Mouse (Mus musculus) gastrocnemius, postnatal 10 days (tissue): ENCODE results near the gene Ano10. TPM values are rescaled to one million over a fixed set of nuclear protein-coding genes. Genes with fewer than 3 reads are reported as not detected.

Experiments
- DNase-seq: peaks from one replicate; pipeline ENCODE4 v3.0.0; 2021; ENCODE audit warnings: mixed read lengths
- total RNA-seq, 2 experiments: library from RNA; stranded (reverse); gene quantifications; 2 replicates each; pipeline ENCODE4 v1.2.3; 2021

Ano10 gene
- total RNA-seq, 2 experiments from 2014 or later, result 47.5 to 48.6 TPM

DNA sequence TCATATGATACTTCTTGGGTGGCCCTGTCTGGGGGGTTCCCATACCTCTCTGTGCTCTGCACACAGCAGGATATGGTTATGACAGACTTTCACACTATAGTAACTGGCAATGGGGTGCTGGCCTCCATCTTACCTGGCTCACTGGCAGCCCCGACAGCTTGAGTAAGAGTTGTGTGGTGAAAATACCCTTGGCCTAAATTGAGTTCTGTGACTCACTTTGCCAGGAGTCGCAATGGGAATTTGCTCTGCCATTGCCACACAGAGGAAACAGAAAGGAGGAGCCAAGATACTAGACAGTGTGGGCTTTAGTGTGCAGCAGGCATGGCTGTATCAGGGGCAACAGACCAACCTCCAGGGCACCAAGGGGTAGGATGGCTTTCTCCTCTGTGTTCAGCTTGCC is 4.0 kb downstream of the Ano10 start:
- DNase-seq, result no peak

DNA sequence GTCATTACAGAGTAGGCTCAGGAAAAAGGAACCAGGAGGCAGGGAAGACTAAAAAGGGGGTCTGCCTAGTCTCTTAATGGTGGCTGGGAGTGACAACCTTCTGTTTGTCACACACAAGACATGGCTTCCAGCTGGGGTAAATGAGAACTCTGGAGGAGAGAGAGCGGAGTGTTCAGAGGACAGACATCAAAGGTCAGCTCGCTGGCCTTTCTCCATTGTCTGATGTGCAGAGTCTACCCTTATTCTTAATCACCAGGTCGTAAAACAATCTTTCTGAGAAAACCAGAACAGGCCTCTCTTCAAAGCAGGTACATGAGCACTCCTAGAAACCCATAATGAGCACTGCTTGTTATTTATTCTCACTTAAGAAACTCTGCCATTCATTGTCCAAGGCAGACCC is 5.8 kb downstream of the Ano10 start:
- no peak for DNase-seq

DNA sequence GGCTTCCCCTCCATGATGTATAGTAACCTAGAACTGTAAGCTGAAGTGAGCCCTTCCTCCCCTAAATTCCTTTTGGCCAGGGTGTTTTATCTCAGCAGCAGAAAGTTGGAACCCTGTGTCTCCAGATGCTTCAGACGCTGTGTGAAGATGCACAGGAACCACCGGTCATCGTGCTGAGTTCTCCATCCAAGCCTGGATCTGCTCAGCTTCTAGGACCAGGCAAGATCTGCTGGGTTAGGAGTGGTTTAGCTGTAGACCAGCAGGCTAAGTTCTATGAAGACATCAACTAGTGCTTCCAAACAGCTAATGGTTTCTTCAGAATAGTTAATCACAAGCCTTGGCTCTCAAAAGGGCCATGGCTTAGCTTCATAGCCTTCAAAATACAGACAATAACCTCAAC is 6.7 kb downstream of the Ano10 start:
- DNase-seq, result no peak

DNA sequence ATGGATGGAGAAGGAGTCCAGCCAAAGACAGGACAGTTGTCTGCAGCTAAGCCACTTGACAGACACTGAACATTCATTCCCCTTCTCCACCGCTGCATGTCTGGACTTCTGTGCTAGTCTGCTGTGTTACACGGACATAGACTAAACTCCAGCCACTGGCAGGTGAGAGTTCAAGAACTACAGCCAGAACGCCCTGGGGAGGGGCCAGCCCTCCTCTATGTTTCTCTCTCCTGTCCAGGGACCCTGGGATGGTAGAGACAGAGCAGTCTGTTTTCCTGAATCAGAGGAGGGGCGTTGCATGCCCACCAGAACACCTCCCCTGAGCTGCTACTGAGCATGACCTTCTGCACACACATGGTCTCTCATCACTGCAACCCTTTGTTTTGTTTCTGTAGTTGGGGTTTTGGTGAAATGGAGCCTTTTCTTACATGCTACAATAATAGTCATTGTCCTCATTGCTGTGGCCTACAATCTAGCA is 8.4 kb downstream of the Ano10 start:
- no peak for DNase-seq

DNA sequence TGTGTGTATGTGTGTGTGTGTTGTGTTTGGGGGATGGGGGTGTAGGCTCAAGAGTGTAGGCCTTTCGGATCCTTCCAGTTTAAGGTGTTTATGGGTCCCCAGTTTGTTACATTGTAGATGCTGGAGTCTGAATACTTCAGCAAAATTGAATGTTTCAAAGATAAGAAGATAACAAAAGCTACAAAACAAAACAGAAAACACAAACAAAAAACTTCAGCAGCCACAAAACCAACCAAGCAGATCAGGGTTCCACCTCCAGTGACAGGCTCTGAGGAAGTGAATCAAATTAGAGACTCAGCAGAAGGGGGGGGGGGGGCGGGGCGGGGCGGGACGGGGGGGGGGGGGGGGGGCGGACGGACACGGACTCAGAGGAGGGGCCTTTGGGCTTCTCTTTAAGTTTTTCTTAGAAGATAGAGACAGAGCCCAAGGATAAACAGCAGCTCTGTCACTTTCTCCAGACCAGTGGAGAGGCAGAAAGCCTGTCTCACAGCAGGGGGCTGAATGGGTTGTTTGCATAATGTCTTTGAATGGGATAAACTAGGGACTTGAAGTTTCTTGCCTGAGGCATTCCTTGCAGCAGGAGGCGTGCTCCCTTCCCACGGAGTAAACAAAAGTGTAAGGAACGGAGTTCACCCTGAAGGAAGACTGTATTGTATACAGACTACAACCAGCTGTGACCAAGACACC is 8.9 kb downstream of the Ano10 start:
- DNase-seq, result no peak

DNA sequence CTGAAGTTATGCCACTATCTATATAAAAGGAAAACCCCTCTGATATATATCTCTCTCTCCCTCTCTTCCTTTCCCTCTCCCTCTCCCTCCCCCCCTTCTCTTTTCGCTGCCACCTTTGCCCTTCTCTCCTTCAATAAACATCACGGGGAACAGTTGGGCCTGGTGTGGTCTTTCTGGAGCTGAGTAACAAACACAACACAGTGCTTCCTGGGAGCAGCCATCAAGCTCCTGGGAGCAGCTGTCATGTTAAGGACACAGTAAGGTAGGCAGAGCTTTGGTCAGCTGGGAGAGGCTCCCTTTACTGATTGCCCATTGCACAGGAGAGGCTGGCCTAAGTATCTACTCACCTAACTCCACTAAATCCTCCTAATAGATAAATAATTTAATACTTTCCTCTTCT is 9.5 kb downstream of the Ano10 start:
- no peak for DNase-seq

DNA sequence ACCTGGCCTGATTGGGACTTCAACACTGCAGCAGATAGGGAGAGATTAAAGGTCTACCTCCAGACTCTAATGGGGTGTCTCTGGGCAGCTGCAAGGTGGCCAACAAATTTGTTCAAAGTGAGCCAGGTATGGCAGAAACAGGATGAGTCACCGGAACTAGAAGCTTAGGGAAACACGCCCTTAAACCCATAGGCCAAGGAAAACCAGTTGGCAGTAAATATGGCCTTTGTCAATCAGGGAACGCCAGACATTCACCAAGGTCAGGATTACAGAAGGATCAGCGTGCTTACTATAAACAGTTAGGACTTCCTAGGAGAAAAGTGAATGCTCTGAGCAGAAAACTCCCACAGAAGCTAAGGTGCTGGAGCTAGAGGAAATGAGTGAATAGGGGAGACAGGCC is 13.2 kb downstream of the Ano10 start:
- no peak for DNase-seq

DNA sequence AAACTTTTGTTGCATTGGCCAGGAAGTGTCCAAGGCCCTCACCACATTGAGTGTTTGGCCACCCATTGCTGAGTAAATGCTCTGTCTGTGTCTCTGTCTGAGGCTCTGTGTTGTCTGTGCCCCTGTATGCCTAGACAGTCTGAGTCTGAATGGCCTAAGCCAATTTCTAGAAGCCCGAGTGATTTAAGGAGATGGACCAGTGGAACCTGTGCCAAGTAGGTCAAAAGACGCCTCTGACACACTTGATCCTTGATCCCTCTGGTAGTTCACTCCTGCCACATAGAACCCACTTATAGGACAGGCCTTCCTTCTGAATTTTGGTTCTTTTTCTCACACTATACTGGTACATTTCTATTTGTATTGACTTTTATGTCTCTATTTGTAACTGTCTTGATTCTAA is 17.6 kb downstream of the Ano10 start:
- no peak for DNase-seq

DNA sequence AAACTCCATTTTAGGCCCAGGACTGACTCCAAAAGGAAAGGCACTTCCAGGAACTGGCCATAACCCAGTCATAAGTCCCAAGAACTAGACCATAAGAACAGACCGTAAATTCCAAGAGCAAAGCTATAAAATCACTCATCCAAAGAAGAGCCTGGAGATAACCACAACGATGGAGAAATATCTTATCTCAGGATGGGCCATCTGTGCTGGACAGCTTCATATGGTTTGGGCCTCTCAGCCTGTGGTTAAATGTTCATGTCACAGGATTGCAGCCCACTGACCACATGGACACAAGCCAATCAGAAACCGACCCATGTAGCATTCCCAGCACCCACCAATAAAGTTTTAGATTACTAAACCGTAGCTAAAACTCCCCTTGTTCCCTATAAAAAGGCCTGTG is 18.1 kb downstream of the Ano10 start:
- no peak for DNase-seq

DNA sequence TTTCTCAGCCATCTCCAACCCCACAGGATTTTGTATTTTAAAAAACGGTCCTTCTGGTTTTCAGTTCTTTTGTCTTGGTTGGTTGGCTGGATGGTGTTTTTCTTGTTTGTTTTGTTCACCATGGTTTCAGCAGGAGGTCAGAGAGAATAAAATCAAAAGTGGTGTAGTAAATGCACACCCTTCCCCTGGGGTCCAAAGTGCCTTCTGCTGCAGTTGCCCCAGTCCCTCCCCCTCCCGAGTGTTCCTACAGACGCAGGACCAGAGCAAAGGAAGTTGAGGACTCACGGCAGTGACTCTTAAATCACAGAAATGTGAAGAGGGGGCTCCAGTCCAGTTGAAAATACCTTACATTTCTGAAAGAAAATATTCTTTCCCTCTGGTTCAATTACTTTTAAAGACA is 19.9 kb downstream of the Ano10 start:
- no peak for DNase-seq

DNA sequence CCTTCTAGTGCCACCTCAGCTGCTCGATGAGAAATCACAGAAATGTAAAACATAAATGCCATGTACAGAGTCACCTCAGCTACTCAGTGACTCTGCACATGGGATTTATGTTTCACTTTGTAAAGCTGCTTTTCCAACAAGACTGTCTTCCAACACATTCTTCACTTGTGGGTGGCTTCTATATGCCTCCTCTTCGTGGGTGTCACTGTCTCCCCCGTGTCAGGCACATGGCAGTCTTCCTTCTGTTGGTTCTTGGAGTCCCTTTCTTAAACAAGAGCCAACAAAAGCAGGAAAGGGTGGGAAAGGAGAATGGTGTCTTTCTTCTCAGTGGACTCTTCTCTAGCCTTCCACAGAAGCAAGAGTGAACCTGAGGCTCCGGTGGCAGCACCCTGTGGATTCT is 20.3 kb downstream of the Ano10 start:
- DNase-seq, result no peak

DNA sequence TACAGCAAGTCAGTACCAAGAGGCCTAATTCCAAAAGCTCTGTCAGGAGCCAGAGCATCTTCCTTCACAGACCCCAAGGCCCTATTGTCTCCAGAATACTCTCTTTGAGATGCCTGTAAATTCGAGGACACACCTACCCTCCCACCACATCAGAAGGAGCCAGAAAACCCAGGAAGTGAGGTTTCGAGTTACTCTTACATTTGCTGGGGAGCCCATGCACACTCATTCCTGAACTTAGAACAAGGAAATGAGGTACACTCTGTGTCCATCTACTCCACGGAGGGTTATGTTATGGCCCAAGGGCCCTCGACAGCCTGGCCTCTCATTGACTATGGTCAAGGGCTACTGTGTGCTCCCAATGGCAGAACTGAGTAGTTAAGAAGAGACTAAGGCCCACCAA is 22.4 kb downstream of the Ano10 start:
- DNase-seq, result no peak

DNA sequence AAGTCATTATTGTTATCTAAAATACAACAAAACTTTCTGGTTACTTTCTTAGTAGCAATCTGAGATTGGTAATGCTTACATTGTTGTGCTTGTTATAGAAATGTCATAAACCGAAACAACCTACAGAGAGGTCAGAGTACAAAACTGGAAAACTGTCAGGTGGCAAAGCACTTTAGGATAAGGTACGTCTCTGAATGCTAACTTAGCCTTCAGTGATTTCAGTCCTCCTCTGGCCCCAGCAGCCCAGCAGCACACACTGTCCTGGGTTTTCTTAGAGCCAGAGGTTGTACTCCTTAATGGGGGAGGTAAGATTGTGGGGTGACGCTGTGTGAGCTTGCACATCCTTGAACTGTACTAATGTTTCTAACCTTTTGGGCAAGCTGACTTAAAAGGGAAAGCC is 22.9 kb downstream of the Ano10 start:
- no peak for DNase-seq

DNA sequence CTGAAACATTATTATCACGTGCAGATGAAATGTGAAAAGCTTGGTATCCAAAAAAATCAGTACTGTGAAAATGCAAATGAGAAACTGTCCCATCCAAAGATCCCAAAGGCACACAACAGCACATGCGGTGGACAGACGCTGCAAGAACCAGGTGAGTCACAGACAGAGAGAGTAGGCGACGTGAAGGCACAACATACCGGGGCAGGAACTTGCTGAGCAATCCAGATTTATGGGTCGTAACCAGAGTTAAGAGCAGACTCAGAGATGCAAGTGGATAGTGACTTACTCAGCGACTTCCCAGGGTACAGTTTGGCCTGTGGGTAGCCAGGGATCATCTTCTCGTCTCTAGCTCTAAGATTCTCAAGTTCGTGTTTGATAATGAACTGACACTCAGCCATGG is 23.3 kb downstream of the Ano10 start:
- DNase-seq, result no peak

DNA sequence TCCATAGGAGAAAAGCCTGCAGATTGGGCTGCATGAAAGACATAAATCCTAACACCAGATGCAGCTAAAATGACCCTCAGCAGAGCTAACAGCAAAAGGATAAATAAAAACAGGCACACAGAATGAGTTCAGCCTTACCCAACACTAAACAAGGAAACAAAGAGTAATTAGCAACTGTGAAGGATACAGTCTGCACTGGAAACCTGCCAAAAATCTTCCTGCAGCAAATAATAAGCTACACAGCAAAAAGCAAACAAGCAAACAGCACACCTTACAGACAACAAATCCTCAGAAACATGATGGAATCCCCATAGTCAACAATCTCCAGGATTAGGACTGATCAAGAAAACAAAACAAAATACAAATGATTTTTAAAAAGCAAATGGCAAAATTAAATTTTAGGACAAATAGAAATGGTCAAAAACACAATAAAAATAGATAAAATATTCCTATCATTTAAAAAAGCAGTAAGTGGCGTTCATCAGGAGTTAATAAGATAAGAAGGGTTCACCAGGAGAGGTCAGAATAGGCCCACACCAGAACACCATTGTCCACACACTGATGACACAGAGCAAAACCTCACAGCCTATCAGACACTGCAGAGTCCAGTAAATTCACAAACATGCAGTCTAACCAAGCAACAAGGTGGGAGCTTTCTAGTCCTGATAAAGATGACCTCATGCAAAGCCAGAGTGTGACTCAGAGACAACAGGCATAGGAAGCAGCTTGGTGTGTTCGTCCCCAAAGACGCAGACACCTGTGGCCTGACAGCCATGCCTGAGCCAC is 24.8 kb downstream of the Ano10 start:
- no peak for DNase-seq

DNA sequence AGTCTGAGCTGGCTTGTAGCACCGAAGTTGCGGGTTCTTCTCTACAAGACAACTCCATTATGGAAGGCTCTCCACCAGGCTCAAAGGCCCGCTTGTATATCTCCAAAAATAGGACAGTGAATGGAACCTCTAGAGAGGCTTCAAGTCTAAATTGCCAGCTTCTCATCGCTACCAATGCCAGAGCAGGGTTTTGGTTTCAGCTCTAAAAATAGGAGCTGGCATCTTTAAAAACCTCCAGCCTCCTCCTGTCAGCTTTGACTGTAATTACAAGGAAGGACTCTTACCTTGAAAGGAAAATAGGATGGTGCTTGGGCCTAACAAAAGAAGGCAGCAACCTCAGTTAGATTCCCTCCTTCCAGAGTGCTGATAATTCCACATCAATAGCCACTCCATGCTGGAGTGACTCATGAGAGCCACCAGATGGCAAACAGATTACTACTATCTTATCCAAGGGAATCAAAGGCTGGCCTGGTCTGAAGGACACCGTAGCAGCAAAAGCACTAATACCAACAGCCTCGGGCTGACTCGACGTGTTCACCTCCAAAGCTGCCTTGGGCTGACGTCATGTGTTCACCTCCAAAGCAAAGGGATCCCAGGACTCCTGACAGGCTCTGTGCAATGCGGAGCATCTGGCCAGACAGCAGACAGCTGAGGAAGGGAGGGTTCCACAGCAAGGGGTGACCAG is 28.6 kb downstream of the Ano10 start:
- no peak for DNase-seq

DNA sequence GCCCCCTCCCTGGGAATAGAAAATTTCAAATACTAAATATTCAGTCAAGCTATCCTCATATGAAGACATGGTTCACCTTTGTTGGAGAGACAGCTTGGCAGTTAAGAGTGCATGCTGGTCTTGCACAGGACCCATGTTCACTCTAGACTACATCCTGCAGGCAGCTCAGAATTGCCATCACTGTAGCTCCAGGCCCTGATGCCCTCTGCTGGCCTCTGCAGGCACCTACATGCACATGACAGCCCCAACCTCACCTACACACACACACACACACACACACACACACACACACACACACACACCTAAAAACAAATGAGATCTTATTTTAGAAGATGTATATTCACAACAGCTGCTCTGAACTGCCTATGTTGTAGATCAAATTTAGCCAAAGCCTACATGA is 31.1 kb downstream of the Ano10 start:
- no peak for DNase-seq

DNA sequence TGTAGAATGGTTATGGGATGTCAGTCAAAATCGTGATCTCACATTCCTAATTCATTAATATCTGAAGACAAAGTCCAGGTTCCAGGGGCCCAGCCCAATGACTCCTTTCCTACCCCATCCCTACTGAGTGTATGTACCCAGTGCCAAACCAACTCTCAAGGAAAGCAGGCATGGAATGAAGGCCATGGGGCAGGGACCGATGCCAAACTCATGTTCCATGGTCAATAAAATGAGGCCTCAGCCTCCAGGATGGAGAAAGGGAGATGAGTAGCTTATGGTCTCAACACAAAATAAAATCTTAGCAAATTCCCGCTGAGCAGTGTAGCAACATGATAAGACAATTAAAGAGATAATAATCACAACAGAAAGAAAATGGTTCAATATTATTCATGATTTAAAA is 39.8 kb downstream of the Ano10 start:
- DNase-seq, result no peak

DNA sequence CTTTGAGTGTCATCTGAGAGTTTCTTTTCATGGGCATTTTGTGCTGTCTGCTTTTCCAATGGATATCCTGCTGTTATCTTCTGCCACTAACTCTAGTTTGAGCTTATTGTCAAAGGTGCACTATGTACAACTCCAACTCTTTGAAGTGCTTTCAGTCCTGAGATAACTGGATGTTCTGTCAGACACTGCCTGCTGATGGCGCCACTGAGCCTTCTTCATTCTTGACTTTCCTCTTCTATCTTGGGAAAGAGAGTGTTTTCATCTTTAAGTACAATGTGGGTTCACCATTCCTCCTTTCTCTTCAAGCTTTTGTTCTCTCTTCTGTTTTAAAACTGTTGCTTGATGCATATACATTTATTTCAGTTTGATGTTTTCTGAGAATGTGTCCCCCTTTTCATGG is 42.1 kb downstream of the Ano10 start:
- DNase-seq, result no peak

DNA sequence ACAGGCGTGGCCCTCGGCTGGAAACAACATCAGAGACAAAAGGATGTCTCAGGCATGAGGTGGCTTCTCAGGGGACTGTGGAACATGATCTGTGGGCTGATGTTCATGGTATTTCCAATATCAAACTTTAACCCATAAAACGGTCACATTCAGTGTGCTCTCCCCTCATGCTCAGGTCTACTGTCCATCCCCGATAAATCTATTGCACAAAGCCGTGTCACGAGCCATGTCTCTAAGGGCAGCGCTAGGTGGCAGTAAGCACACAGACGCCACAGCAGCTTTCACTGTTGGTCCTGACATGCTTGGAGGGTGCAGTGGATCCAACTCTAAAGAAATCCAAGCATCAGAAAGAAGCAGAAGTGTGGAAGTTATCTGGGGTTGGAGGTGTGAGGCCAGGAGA is 46.1 kb downstream of the Ano10 start:
- DNase-seq, result peak; percentile 30

DNA sequence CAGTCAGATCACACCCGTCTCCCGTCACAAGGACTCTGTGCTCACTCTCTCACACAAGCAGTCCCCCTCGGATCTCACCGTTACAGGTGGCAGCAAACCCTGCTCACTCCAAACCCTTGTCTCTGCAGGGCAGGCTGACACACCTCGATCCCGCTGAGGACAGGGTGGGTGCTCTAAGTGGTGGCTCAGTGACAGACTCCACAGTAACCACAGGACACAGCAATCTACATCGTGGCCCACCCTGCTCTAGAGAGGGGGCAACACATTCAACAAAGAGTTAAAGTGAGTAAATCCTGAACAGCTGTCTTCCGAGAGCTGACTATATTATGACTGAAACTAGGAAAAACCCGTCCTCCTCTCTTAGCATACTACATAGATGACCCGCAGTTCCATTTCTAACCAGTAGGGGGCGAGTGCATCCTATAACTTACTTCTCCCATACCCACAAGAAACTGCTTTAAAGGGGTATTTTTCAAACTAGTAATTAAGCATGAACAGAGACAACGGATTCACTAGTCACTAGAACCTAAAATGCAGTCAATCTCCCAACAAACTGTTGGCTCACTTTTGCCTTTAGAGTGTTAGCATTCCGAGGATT is 46.7 kb downstream of the Ano10 start:
- DNase-seq, result peak; percentile 78

DNA sequence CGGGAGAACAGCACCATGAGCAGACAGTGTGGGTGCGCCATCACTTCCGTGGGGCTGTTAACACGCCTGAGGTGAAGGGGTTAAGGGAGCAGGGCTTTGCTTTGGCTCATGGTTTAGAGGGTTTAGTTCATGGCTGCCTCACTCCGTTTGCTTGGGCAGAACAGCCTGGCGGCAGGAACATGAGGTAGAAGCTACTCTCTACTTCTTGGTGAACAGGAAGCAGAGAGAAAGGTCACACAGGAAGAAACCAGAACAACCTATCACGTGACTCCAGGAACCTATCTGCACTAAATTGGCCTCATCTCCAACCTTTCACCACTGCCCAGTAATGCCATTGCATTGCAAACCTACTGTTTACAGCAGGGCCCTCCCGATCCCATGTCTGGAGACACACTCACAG is 48.3 kb downstream of the Ano10 start:
- DNase-seq, result no peak

DNA sequence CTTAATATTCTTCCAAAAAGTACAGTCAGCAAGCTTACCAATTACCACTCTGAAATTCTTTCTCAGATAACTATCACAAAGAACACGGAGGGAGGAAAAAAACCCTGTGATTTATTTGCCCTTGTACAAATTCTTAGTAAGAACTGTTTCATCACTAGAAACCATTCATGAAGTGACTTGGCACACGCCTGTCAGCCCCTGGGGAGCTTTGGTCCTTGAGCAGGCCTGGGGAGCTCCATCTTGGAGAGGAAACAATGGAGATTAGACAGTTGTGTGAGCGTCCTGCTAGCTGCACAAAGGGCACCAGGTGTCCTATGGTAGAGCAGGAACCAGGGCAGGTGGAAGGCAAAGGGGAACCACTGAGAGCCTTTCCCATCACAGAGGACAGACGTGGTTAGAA is 48.8 kb downstream of the Ano10 start:
- DNase-seq, result no peak
